Comparison of ENCODE assay signal across 13 mouse cellular contexts in genomic region chr11:117373195-117373594, GRCm38 (mm10).
DNase-seq lines count a peak whose midpoint lies in the region; ATAC-seq and TF ChIP-seq lines count a peak whose summit lies in the region.
"Had no signal": no experiment of that assay in that cellular context is flagged by ENCODE, and none has a peak within 500 bp of the region (broad histone marks: within the 10 kb centered on the region; RNA-seq: fewer than 3 reads in every experiment).

No protein-coding gene starts in this region.

- peaks cover 19% of the 10 kb centered on the region for H3K27me3 ChIP-seq in E14TG2a.4 (ENCODE audit: insufficient read depth, low read length)
- H3K27me3 ChIP-seq in hindbrain, embryonic 13.5 days = peaks cover 8% of the 10 kb centered on the region

- no peak for TF ChIP-seq CTCF in E14TG2a.4 (conservative IDR thresholded peaks at IDR 0.05; ENCODE audit: low read length)

- H3K27ac ChIP-seq in hindbrain, embryonic 13.5 days = peak overlapping the region; percentile 40; the same call in 1 of the 2 replicates
- H3K27ac ChIP-seq: limb, embryonic 12.5 days had no signal

- H3K36me3 ChIP-seq in E14TG2a.4 (ENCODE audit: insufficient read depth, low read length) = no peaks in the 10 kb centered on the region
- H3K36me3 ChIP-seq in hindbrain, embryonic 13.5 days = no peaks in the 10 kb centered on the region
- H3K36me3 ChIP-seq: limb, embryonic 12.5 days had no signal

- H3K9ac ChIP-seq in hindbrain, embryonic 13.5 days = no peak overlapping the region
- H3K9ac ChIP-seq: limb, embryonic 12.5 days had no signal

- intact Hi-C loops in left cerebral cortex, postnatal 14 days (cut with DNase I) = no loop called here

- H3K9me3 ChIP-seq in E14TG2a.4 (ENCODE audit: low read length) = 0 out of 2 replicates have a peak, but pooled peaks cover 3% of the 10 kb centered on the region
- H3K9me3 ChIP-seq in hindbrain, embryonic 13.5 days = no peaks in the 10 kb centered on the region
- H3K9me3 ChIP-seq: limb, embryonic 12.5 days had no signal

- no peak for ATAC-seq in hindbrain, embryonic 13.5 days (ENCODE audit: low FRiP score)

- peak; percentile 51 for DNase-seq in heart, postnatal 4 days
- no peak for DNase-seq in heart, adult 9 months (ENCODE audit: low spot score in 2 of 2)
- DNase-seq in R1 (ENCODE audit: low read depth, low spot score) = peak; percentile 46
- DNase-seq in left cerebral cortex, postnatal 14 days (ENCODE audit: low spot score in 2 of 2) = no peak
- DNase-seq in left cerebral cortex, adult 11 months (ENCODE audit: low spot score) = no peak
- DNase-seq: adrenal gland, postnatal 10 days; kidney, adult 8-10 months; lung, postnatal 4 days; thymus, postnatal 4 days had no signal

- H3K4me2 ChIP-seq in hindbrain, embryonic 13.5 days = no peak overlapping the region
- H3K4me2 ChIP-seq: limb, embryonic 12.5 days had no signal

- WGBS in hindbrain, embryonic 13.5 days = 65% methylated on average over 20 of the region's 20 CpGs

- peaks cover 52% of the 10 kb centered on the region for H3K4me1 ChIP-seq in E14TG2a.4 (replicated peaks; ENCODE audit: low read depth, low read length)
- H3K4me1 ChIP-seq in hindbrain, embryonic 13.5 days (replicated peaks) = peaks cover 13% of the 10 kb centered on the region

- H3K4me3 ChIP-seq in E14TG2a.4 (replicated peaks; ENCODE audit: low read length) = peak overlapping the region; percentile 44
- no peak overlapping the region for H3K4me3 ChIP-seq in hindbrain, embryonic 13.5 days
- H3K4me3 ChIP-seq: erythroblast, embryonic 14.5 days; limb, embryonic 12.5 days had no signal

Comparison
In these comparisons a context has a peak if more than half of its experiments do, and no peak if none do; other contexts are left out.
1. DNase-seq: peak in heart, postnatal 4 days (single experiment) and R1 (single experiment); none in heart, adult 9 months (0 of 2), left cerebral cortex, postnatal 14 days (0 of 2) and left cerebral cortex, adult 11 months (single experiment).